21 mouse cellular contexts compared by ENCODE assay signal in the genomic region with DNA sequence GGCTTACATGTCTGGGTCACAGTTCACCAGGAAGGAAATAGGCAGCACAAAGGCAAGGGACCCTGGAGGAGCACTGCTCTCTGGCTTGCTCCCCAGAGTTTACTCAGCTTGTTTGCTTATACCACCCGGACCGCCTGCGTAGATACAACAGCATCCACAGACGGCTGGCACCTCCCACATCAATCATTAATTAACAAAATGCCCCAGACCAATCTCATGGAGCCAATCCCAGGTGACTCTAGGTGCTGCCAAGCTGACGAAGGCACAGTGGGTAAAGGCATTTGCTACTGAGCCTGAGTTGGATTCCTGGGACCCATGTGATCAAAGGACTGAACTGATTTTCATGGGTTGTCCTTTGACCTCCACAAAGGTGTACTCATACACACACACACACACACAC. TPM values are rescaled to one million over a fixed set of nuclear protein-coding genes. Genes with fewer than 3 reads are reported as not detected.
DNase-seq lines count a peak whose midpoint lies in the region; ATAC-seq and TF ChIP-seq lines count a peak whose summit lies in the region.
"Had no signal": no experiment of that assay in that cellular context is flagged by ENCODE, and none has a peak within 500 bp of the region (broad histone marks: within the 10 kb centered on the region; RNA-seq: fewer than 3 reads in every experiment).

No protein-coding gene starts in this region.

- no peak for TF ChIP-seq EP300 in lung, postnatal 0 days (IDR thresholded peaks at IDR 0.05)

- H3K4me3 ChIP-seq in kidney, embryonic 14.5 days (ENCODE audit: low read length), result no peak overlapping the region
- H3K4me3 ChIP-seq in kidney, embryonic 15.5 days (replicated peaks), result no peak overlapping the region
- H3K4me3 ChIP-seq in lung, postnatal 0 days (ENCODE audit: low read depth, low read length), result no peak overlapping the region
- H3K4me3 ChIP-seq: embryonic facial prominence, embryonic 12.5 days; heart, embryonic 12.5 days; hindbrain, embryonic 12.5 days had no signal

- 74% methylated on average over 5 of the region's 5 CpGs for WGBS in kidney, embryonic 14.5 days
- 59% methylated on average over 5 of the region's 5 CpGs for WGBS in kidney, embryonic 15.5 days
- 28% methylated on average over 5 of the region's 5 CpGs for WGBS in lung, postnatal 0 days

- no peaks in the 10 kb centered on the region for H3K36me3 ChIP-seq in kidney, embryonic 14.5 days (ENCODE audit: control insufficient read depth, insufficient read depth, low read length)
- H3K36me3 ChIP-seq in kidney, embryonic 15.5 days, result no peaks in the 10 kb centered on the region
- H3K36me3 ChIP-seq in lung, postnatal 0 days (ENCODE audit: insufficient read depth, low read length), result no peaks in the 10 kb centered on the region
- H3K36me3 ChIP-seq: embryonic facial prominence, embryonic 12.5 days; heart, embryonic 12.5 days; hindbrain, embryonic 12.5 days had no signal

- no peak overlapping the region for H3K9ac ChIP-seq in kidney, embryonic 14.5 days (ENCODE audit: low read depth, low read length)
- H3K9ac ChIP-seq in kidney, embryonic 15.5 days, result no peak overlapping the region
- no peak overlapping the region for H3K9ac ChIP-seq in lung, postnatal 0 days (replicated peaks; ENCODE audit: low read depth)
- H3K9ac ChIP-seq: embryonic facial prominence, embryonic 12.5 days; forebrain, postnatal 0 days; heart, embryonic 12.5 days; hindbrain, embryonic 12.5 days had no signal

- no peak for ATAC-seq in kidney, embryonic 14.5 days (ENCODE audit: low FRiP score, low TSS enrichment)
- no peak for ATAC-seq in kidney, embryonic 15.5 days (replicated peaks; ENCODE audit: low FRiP score)
- no peak for ATAC-seq in lung, postnatal 0 days
- ATAC-seq: activated CD4-positive, CD25-positive, alpha-beta regulatory T cell, adult 4 months; forebrain, postnatal 0 days; Patski had no signal

- H3K4me1 ChIP-seq in kidney, embryonic 14.5 days (ENCODE audit: control insufficient read depth, insufficient read depth, low read length), result peaks cover 10% of the 10 kb centered on the region
- H3K4me1 ChIP-seq in kidney, embryonic 15.5 days, result peaks cover 13% of the 10 kb centered on the region
- no peaks in the 10 kb centered on the region for H3K4me1 ChIP-seq in lung, postnatal 0 days (ENCODE audit: insufficient read depth, low read depth, low read length)

- no peaks in the 10 kb centered on the region for H3K9me3 ChIP-seq in kidney, embryonic 14.5 days (ENCODE audit: control insufficient read depth, low read length)
- no peaks in the 10 kb centered on the region for H3K9me3 ChIP-seq in kidney, embryonic 15.5 days (replicated peaks)
- no peaks in the 10 kb centered on the region for H3K9me3 ChIP-seq in lung, postnatal 0 days (ENCODE audit: low read length)
- H3K9me3 ChIP-seq: embryonic facial prominence, embryonic 12.5 days; heart, embryonic 12.5 days; hindbrain, embryonic 12.5 days had no signal

- intact Hi-C loops in heart, postnatal 14 days (cut with DNase I), result no loop called here

- H3K4me2 ChIP-seq in kidney, embryonic 14.5 days (replicated peaks; ENCODE audit: low read depth, low read length), result no peak overlapping the region
- H3K4me2 ChIP-seq in kidney, embryonic 15.5 days, result no peak overlapping the region
- H3K4me2 ChIP-seq in lung, postnatal 0 days (replicated peaks; ENCODE audit: low read depth, low read length), result no peak overlapping the region
- H3K4me2 ChIP-seq: embryonic facial prominence, embryonic 12.5 days; heart, embryonic 12.5 days; hindbrain, embryonic 12.5 days had no signal

- no peak for TF ChIP-seq CTCF in lung, postnatal 0 days (IDR thresholded peaks at IDR 0.05)

- peak; percentile 48 for DNase-seq in kidney, adult 11 months
- DNase-seq in kidney, adult 9 months, result peak; percentile 61
- peak; percentile 6 for DNase-seq in kidney, postnatal 10 days
- DNase-seq in kidney, postnatal 36 days, result peak; percentile 34 to 52
- DNase-seq in heart, postnatal 14 days, result no peak
- DNase-seq in lung, postnatal 0 days (ENCODE audit: low spot score), result no peak
- DNase-seq: adrenal gland, postnatal 14 days; cerebellum, adult 11-12 months; cerebellum, adult 9-10 months; cerebellum, postnatal 25 days; forebrain, postnatal 0 days; gastrocnemius, postnatal 25 days; heart, postnatal 36 days had no signal

- no peak overlapping the region for H3K27ac ChIP-seq in kidney, embryonic 14.5 days (ENCODE audit: low read depth, low read length)
- H3K27ac ChIP-seq in kidney, embryonic 15.5 days, result no peak overlapping the region
- no peak overlapping the region for H3K27ac ChIP-seq in lung, postnatal 0 days (ENCODE audit: low read length)
- H3K27ac ChIP-seq: embryonic facial prominence, embryonic 12.5 days; hindbrain, embryonic 12.5 days had no signal

- H3K27me3 ChIP-seq in kidney, embryonic 14.5 days (ENCODE audit: control insufficient read depth, insufficient read depth, low read length), result peaks cover 23% of the 10 kb centered on the region
- H3K27me3 ChIP-seq in kidney, embryonic 15.5 days, result peaks cover 50% of the 10 kb centered on the region
- H3K27me3 ChIP-seq in lung, postnatal 0 days (replicated peaks; ENCODE audit: insufficient read depth, low read length), result peaks cover 20% of the 10 kb centered on the region; the same call in 1 of the 2 replicates

RNA-seq across cellular contexts. Expression of gene Rpp25, which starts 6.6 kb away (rescaled TPM):
- 5.3 and 6.2 TPM in 2 replicates for polyA plus RNA-seq in kidney, embryonic 14.5 days (2014; fragmentation: Nextera tagmentation; extraction: Ambion mirVana)
- polyA plus RNA-seq in kidney, embryonic 15.5 days (2015; fragmentation: Nextera tagmentation; extraction: Ambion mirVana), result 5.6 and 6.0 TPM in 2 replicates
- 1 to 10 TPM; 1.5 to 1.8 TPM for total RNA-seq in heart, postnatal 14 days (2021)
- polyA plus RNA-seq in lung, postnatal 0 days (2015; fragmentation: Nextera tagmentation; extraction: Ambion mirVana), result 3.3 and 3.6 TPM in 2 replicates
- total RNA-seq: gastrocnemius, adult 18-20 months; gastrocnemius, postnatal 25 days had no signal
- polyA plus RNA-seq: activated CD4-positive, CD25-positive, alpha-beta regulatory T cell, adult 4 months had no signal

RNA-seq across cellular contexts. Expression of gene Cox5a, which starts 23.8 kb away (rescaled TPM):
- polyA plus RNA-seq in kidney, embryonic 14.5 days (2014; fragmentation: Nextera tagmentation; extraction: Ambion mirVana), result 675 and 707 TPM in 2 replicates
- 673 and 729 TPM in 2 replicates for polyA plus RNA-seq in kidney, embryonic 15.5 days (2015; fragmentation: Nextera tagmentation; extraction: Ambion mirVana)
- total RNA-seq in heart, postnatal 14 days (2021), result 1,000 to 10,000 TPM; 2,287 to 2,318 TPM
- 440 and 448 TPM in 2 replicates for polyA plus RNA-seq in lung, postnatal 0 days (2015; fragmentation: Nextera tagmentation; extraction: Ambion mirVana)

RNA-seq across cellular contexts. Expression of gene Scamp5, which starts 29.4 kb away (rescaled TPM):
- polyA plus RNA-seq in kidney, embryonic 14.5 days (2014; fragmentation: Nextera tagmentation; extraction: Ambion mirVana), result 7.3 and 9.0 TPM in 2 replicates
- polyA plus RNA-seq in kidney, embryonic 15.5 days (2015; fragmentation: Nextera tagmentation; extraction: Ambion mirVana), result 15.1 and 15.9 TPM in 2 replicates
- 1 to 10 TPM; 7.4 to 7.7 TPM for total RNA-seq in heart, postnatal 14 days (2021)
- polyA plus RNA-seq in lung, postnatal 0 days (2015; fragmentation: Nextera tagmentation; extraction: Ambion mirVana), result 3.5 and 4.0 TPM in 2 replicates

RNA-seq across cellular contexts. Expression of gene Fam219b, which starts 40.1 kb away (rescaled TPM):
- polyA plus RNA-seq in kidney, embryonic 14.5 days (2014; fragmentation: Nextera tagmentation; extraction: Ambion mirVana), result 13.3 and 19.7 TPM in 2 replicates
- 18.1 and 19.0 TPM in 2 replicates for polyA plus RNA-seq in kidney, embryonic 15.5 days (2015; fragmentation: Nextera tagmentation; extraction: Ambion mirVana)
- total RNA-seq in heart, postnatal 14 days (2021), result 1 to 10 TPM; 5.0 to 5.9 TPM
- 12.3 and 13.5 TPM in 2 replicates for polyA plus RNA-seq in lung, postnatal 0 days (2015; fragmentation: Nextera tagmentation; extraction: Ambion mirVana)

RNA-seq across cellular contexts. Expression of gene Mpi, which starts 55.3 kb away (rescaled TPM):
- 36.5 and 37.7 TPM in 2 replicates for polyA plus RNA-seq in kidney, embryonic 14.5 days (2014; fragmentation: Nextera tagmentation; extraction: Ambion mirVana)
- polyA plus RNA-seq in kidney, embryonic 15.5 days (2015; fragmentation: Nextera tagmentation; extraction: Ambion mirVana), result 51.9 and 53.3 TPM in 2 replicates
- total RNA-seq in heart, postnatal 14 days (2021), result 100 to 1,000 TPM; 162 to 176 TPM
- polyA plus RNA-seq in lung, postnatal 0 days (2015; fragmentation: Nextera tagmentation; extraction: Ambion mirVana), result 19.1 and 24.3 TPM in 2 replicates

Comparison
In these comparisons a context has a peak if more than half of its experiments do, and no peak if none do; other contexts are left out.
1. DNase-seq: peak in kidney, adult 11 months (single experiment), kidney, adult 9 months (single experiment), kidney, postnatal 10 days (single experiment) and kidney, postnatal 36 days (2 of 2); none in heart, postnatal 14 days (0 of 2) and lung, postnatal 0 days (single experiment).